Mouse (Mus musculus): Measurements from ENCODE around the gene Krt72. TPM values are rescaled to one million over a fixed set of nuclear protein-coding genes. Genes with fewer than 3 reads are reported as not detected.

Krt72 gene
- polyA plus RNA-seq, 1 experiment = not detected

DNA sequence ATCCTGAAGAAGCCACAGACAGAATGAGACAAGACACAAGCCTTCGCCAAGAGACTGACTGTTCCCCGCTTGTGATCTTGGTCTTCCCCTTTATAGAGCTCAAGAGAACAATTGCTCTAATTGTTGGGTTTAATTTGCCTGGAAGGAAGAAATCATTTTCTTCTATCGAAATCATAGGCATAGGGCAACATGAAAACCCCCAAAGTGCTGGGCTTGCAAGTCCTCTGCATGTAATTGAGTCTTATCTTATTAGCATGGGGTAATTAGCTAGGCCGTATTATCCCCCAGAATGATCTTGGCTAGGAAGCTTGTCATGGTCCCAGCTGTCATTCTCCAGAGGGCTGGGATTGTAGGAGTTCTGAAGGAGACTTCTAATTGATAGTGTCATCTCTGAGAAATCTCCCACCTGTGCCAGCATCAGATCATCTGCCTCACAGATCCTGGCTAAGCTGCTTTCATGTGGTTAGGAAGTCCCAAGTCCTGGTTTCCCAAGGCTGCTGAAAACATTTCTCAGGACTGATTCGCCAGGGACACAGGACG lies 16.1 kb upstream of the Krt72 start, which contains the start of gene Krt73:
Krt73 (minus strand) TSS at position 51 of the 540 bp plus-strand sequence.
- H3K27ac ChIP-seq (ENCODE audit: control insufficient read depth, insufficient read depth, low read depth, low read length) = no peak within 1 kb of the TSS
- H3K4me3 ChIP-seq (ENCODE audit: control insufficient read depth, low read depth, low read length) = peak within 1 kb of the TSS; percentile 47
- H3K27me3 ChIP-seq (ENCODE audit: control insufficient read depth, insufficient read depth, low read length) = no peaks in the 10 kb centered on the region
- H3K4me1 ChIP-seq (ENCODE audit: control insufficient read depth, insufficient read depth, low read length) = no peaks in the 10 kb centered on the region
- H3K36me3 ChIP-seq (ENCODE audit: control insufficient read depth, insufficient read depth, low read length) = no peaks in the 10 kb centered on the region
- TF ChIP-seq CTCF (IDR thresholded peaks at IDR 0.05; ENCODE audit: control insufficient read depth, insufficient read depth, insufficient replicate concordance, low read depth, low read length) = no peak
- no peak for TF ChIP-seq POLR2A (IDR thresholded peaks at IDR 0.05; ENCODE audit: control insufficient read depth, low read depth, low read length)

- H3K4me3 ChIP-seq (ENCODE audit: control insufficient read depth, low read depth, low read length) = no peak overlapping the region
- no peaks in the 10 kb centered on the region for H3K36me3 ChIP-seq (ENCODE audit: control insufficient read depth, insufficient read depth, low read length)
- no peak overlapping the region for H3K27ac ChIP-seq (ENCODE audit: control insufficient read depth, insufficient read depth, low read depth, low read length)
- no peaks in the 10 kb centered on the region for H3K27me3 ChIP-seq (ENCODE audit: control insufficient read depth, insufficient read depth, low read length)
- TF ChIP-seq POLR2A (IDR thresholded peaks at IDR 0.05; ENCODE audit: control insufficient read depth, low read depth, low read length) = no peak
- TF ChIP-seq CTCF (IDR thresholded peaks at IDR 0.05; ENCODE audit: control insufficient read depth, insufficient read depth, insufficient replicate concordance, low read depth, low read length) = no peak
- no peaks in the 10 kb centered on the region; the same call in 1 of the 2 replicates for H3K4me1 ChIP-seq (ENCODE audit: control insufficient read depth, insufficient read depth, low read length)
These were observed 4.6 kb upstream of the Krt72 start for GRCm38 (mm10) chr15:101790867-101791266.

DNA sequence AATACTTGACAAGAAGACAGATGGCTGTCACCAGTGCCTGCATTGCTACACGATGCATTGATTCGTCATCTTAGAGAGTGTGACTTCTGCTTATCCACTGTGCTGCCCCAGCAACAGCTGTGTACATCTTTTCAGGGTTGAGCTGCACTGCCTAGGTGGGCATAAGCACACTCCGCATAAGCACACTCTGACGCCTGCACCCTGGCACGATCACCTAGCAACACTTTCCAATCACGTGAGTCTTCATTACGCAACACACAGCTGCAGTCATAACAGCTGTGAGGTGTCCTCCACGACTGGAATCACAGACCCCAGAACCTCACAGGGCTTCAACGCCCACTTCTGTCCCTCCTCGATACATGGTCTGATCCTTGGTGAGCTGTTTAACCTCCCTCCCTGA lies 12.8 kb downstream of the Krt72 start:
- Histone ChIP-seq H3K36me3 (ENCODE audit: control insufficient read depth, insufficient read depth, low read length) (no peaks in the 10 kb centered on the region), H3K27me3 (ENCODE audit: control insufficient read depth, insufficient read depth, low read length) (no peaks in the 10 kb centered on the region), H3K4me3 (ENCODE audit: control insufficient read depth, low read depth, low read length) (no peak overlapping the region), H3K27ac (ENCODE audit: control insufficient read depth, insufficient read depth, low read depth, low read length) (no peak overlapping the region), H3K4me1 (ENCODE audit: control insufficient read depth, insufficient read depth, low read length) (no peaks in the 10 kb centered on the region)
- no peak for TF ChIP-seq CTCF (IDR thresholded peaks at IDR 0.05; ENCODE audit: control insufficient read depth, insufficient read depth, insufficient replicate concordance, low read depth, low read length)
- TF ChIP-seq POLR2A (IDR thresholded peaks at IDR 0.05; ENCODE audit: control insufficient read depth, low read depth, low read length) = no peak

GRCm38 (mm10) chr15:101772711-101773081 lies 13.6 kb downstream of the Krt72 start:
- no peaks in the 10 kb centered on the region for H3K27me3 ChIP-seq (ENCODE audit: control insufficient read depth, insufficient read depth, low read length)
- TF ChIP-seq CTCF (IDR thresholded peaks at IDR 0.05; ENCODE audit: control insufficient read depth, insufficient read depth, insufficient replicate concordance, low read depth, low read length) (peak; percentile 89; the same call in 1 of the 2 replicates), POLR2A (IDR thresholded peaks at IDR 0.05; ENCODE audit: control insufficient read depth, low read depth, low read length) (no peak)
- no peaks in the 10 kb centered on the region for H3K36me3 ChIP-seq (ENCODE audit: control insufficient read depth, insufficient read depth, low read length)
- H3K4me3 ChIP-seq (ENCODE audit: control insufficient read depth, low read depth, low read length) = no peak overlapping the region
- H3K4me1 ChIP-seq (ENCODE audit: control insufficient read depth, insufficient read depth, low read length) = no peaks in the 10 kb centered on the region
- H3K27ac ChIP-seq (ENCODE audit: control insufficient read depth, insufficient read depth, low read depth, low read length) = no peak overlapping the region

DNA sequence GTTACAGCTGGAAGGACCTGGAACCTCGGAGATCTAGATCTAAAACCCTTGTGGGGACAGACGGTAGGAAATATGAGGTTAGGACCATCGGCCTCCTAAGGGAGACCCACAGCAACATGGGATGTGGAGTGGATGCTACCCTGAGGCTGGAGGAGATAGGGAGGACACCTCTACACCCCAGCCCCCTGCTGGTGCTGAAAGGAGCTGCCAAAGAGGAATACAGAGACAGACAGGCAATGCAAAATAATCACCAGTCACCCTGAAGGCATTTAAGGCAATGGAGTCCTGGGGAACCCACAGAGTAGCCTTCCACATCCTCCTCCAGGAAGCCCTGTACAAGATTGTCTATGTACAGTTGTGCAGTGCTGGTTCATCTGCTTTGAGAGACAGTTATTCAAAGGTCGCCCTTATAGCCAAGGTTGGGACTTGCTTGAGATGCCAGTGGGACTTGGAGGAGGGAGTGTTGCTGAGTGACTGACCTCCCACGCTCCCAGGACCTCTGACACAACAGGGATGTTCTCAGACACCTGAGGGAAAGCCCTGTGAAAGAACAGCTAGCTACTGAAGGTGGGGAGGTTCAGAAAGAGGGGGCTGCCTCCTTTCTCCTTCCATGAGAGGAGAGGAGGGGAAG lies 14.1 kb downstream of the Krt72 start:
- no peak overlapping the region for H3K27ac ChIP-seq (ENCODE audit: control insufficient read depth, insufficient read depth, low read depth, low read length)
- H3K27me3 ChIP-seq (ENCODE audit: control insufficient read depth, insufficient read depth, low read length) = no peaks in the 10 kb centered on the region
- H3K4me1 ChIP-seq (ENCODE audit: control insufficient read depth, insufficient read depth, low read length) = no peaks in the 10 kb centered on the region
- no peak overlapping the region for H3K4me3 ChIP-seq (ENCODE audit: control insufficient read depth, low read depth, low read length)
- TF ChIP-seq POLR2A (IDR thresholded peaks at IDR 0.05; ENCODE audit: control insufficient read depth, low read depth, low read length) = no peak
- TF ChIP-seq CTCF (IDR thresholded peaks at IDR 0.05; ENCODE audit: control insufficient read depth, insufficient read depth, insufficient replicate concordance, low read depth, low read length) = peak; percentile 16; the same call in 1 of the 2 replicates
- no peaks in the 10 kb centered on the region for H3K36me3 ChIP-seq (ENCODE audit: control insufficient read depth, insufficient read depth, low read length)

- H3K4me3 ChIP-seq (ENCODE audit: control insufficient read depth, low read depth, low read length) = no peak overlapping the region
- no peaks in the 10 kb centered on the region for H3K4me1 ChIP-seq (ENCODE audit: control insufficient read depth, insufficient read depth, low read length)
- no peaks in the 10 kb centered on the region for H3K36me3 ChIP-seq (ENCODE audit: control insufficient read depth, insufficient read depth, low read length)
- H3K27ac ChIP-seq (ENCODE audit: control insufficient read depth, insufficient read depth, low read depth, low read length) = no peak overlapping the region
- H3K27me3 ChIP-seq (ENCODE audit: control insufficient read depth, insufficient read depth, low read length) = no peaks in the 10 kb centered on the region
- no peak for TF ChIP-seq POLR2A (IDR thresholded peaks at IDR 0.05; ENCODE audit: control insufficient read depth, low read depth, low read length)
- no peak for TF ChIP-seq CTCF (IDR thresholded peaks at IDR 0.05; ENCODE audit: control insufficient read depth, insufficient read depth, insufficient replicate concordance, low read depth, low read length)
These were observed 16.0 kb downstream of the Krt72 start for GRCm38 (mm10) chr15:101770226-101770625.

DNA sequence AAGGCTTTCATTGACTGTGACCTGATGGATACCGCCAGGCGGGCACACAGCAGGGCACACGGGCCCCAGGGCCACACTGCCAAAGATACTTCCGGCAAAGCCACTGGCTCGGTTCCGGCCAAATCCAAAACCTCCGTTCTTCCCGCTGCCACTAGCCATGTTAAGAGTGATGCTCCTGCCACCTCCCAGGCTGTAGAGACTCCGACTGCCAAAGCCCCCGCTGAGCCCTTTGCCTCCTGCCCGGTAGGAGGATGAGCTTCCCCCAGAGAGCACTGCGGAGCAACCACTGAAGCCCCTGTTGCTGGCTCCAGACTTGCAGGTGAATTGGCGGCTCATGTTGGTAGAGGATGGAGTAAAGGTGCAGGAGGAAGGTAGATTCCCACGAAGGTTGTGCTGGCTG lies 43.5 kb downstream of the Krt72 start, which contains the start of gene Krt71:
Krt71 (minus strand) TSS at position 399 of the 400 bp plus-strand sequence.
- TF ChIP-seq CTCF (IDR thresholded peaks at IDR 0.05; ENCODE audit: control insufficient read depth, insufficient read depth, insufficient replicate concordance, low read depth, low read length) (no peak), POLR2A (IDR thresholded peaks at IDR 0.05; ENCODE audit: control insufficient read depth, low read depth, low read length) (no peak)
- Histone ChIP-seq H3K36me3 (ENCODE audit: control insufficient read depth, insufficient read depth, low read length) (no peaks in the 10 kb centered on the region), H3K4me1 (ENCODE audit: control insufficient read depth, insufficient read depth, low read length) (no peaks in the 10 kb centered on the region; the same call in 1 of the 2 replicates), H3K4me3 (ENCODE audit: control insufficient read depth, low read depth, low read length) (no peak within 1 kb of the TSS), H3K27ac (ENCODE audit: control insufficient read depth, insufficient read depth, low read depth, low read length) (no peak within 1 kb of the TSS), H3K27me3 (ENCODE audit: control insufficient read depth, insufficient read depth, low read length) (no peaks in the 10 kb centered on the region)
